Mouse (Mus musculus) embryonic facial prominence, embryonic 12.5 days (tissue): ENCODE results near the gene Wbp1l. TPM values are rescaled to one million over a fixed set of nuclear protein-coding genes. Genes with fewer than 3 reads are reported as not detected.

Experiments used
- ATAC-seq: fragments of 200-750 bp; cut with Nextera tagmentation; 2 replicates; pipeline ENCODE4 v1.8.0; 2017; ENCODE audit not compliant: insufficient number of reproducible peaks, insufficient read depth, low FRiP score, low TSS enrichment
- H3K27ac ChIP-seq: fragments of 300-500 bp; sonication (generic); 2 replicates; pipeline ENCODE4 v1.5.1; 2016; ENCODE audit warnings: mild to moderate bottlenecking
- H3K27me3 ChIP-seq: fragments of 300-500 bp; sonication (generic); 2 replicates; pipeline ENCODE4 v1.6.1; 2016; ENCODE audit warnings: mild to moderate bottlenecking, moderate library complexity
- H3K36me3 ChIP-seq: fragments of 300-500 bp; sonication (generic); 2 replicates; pipeline ENCODE4 v1.6.1; 2016; ENCODE audit warnings: mild to moderate bottlenecking
- H3K4me1 ChIP-seq: fragments of 300-500 bp; sonication (generic); 2 replicates; pipeline ENCODE4 v1.6.1; 2016
- H3K4me2 ChIP-seq: fragments of 300-500 bp; sonication (generic); replicated peaks from 2 replicates; pipeline ENCODE4 v1.6.1; 2016; ENCODE audit warnings: mild to moderate bottlenecking, moderate library complexity
- H3K4me3 ChIP-seq: fragments of 300-500 bp; sonication (generic); 2 replicates; pipeline ENCODE4 v1.5.1; 2016; ENCODE audit warnings: mild to moderate bottlenecking
- H3K9ac ChIP-seq: fragments of 300-500 bp; sonication (generic); 2 replicates; pipeline ENCODE4 v1.6.1; 2016; ENCODE audit warnings: mild to moderate bottlenecking, moderate library complexity
- H3K9me3 ChIP-seq: fragments of 300-500 bp; sonication (generic); 2 replicates; pipeline ENCODE4 v1.6.1; 2016; ENCODE audit warnings: mild to moderate bottlenecking, moderate library complexity
- WGBS: fragments of 180-500 bp; shearing (Covaris S2); methylation state at CpG from one replicate; pipeline ENCODE4 v1.1.7; 2016; 5-methylcytosine and 5-hydroxymethylcytosine counted together
- polyA plus RNA-seq: library from polyadenylated mRNA; unstranded; fragments of >200 nt; fragmentation: Nextera tagmentation; extraction: Ambion mirVana; gene quantifications from 2 replicates; pipeline ENCODE4 v1.2.1, GENCODE M21; 2016

The Wbp1l gene
- polyA plus RNA-seq, 1 experiment from 2014 or later, result 52.5 TPM

- no peaks in the 10 kb centered on the region for H3K9me3 ChIP-seq
- H3K36me3 ChIP-seq, result peaks cover 9% of the 10 kb centered on the region
- no peaks in the 10 kb centered on the region for H3K27me3 ChIP-seq
- peak overlapping the region; percentile 86 for H3K4me2 ChIP-seq
- H3K9ac ChIP-seq, result no peak overlapping the region
- peak overlapping the region; percentile 99 for H3K4me3 ChIP-seq
- no peak for ATAC-seq
- WGBS, result 76% methylated on average over 4 of the region's 4 CpGs
- H3K4me1 ChIP-seq, result peaks cover 13% of the 10 kb centered on the region
- no peak overlapping the region for H3K27ac ChIP-seq
Observed at GRCm38 (mm10) chr19:46600371-46600770, 1.5 kb downstream of the Wbp1l start.

GRCm38 (mm10) chr19:46601491-46601890, 2.6 kb downstream of the Wbp1l start:
- Histone ChIP-seq H3K9ac (no peak overlapping the region), H3K27me3 (no peaks in the 10 kb centered on the region), H3K9me3 (no peaks in the 10 kb centered on the region), H3K4me2 (no peak overlapping the region), H3K4me1 (peaks cover 13% of the 10 kb centered on the region), H3K4me3 (no peak overlapping the region), H3K36me3 (peaks cover 13% of the 10 kb centered on the region), H3K27ac (no peak overlapping the region)
- no peak for ATAC-seq
- WGBS, result 88% methylated on average over 14 of the region's 14 CpGs

GRCm38 (mm10) chr19:46602406-46602805, 3.5 kb downstream of the Wbp1l start:
- H3K9me3 ChIP-seq, result no peaks in the 10 kb centered on the region
- no peak overlapping the region for H3K9ac ChIP-seq
- no peak for ATAC-seq
- peaks cover 20% of the 10 kb centered on the region for H3K36me3 ChIP-seq
- no peak overlapping the region for H3K4me2 ChIP-seq
- peaks cover 13% of the 10 kb centered on the region for H3K4me1 ChIP-seq
- H3K27ac ChIP-seq, result no peak overlapping the region
- WGBS, result 96% methylated on average over 4 of the region's 4 CpGs
- H3K27me3 ChIP-seq, result no peaks in the 10 kb centered on the region
- no peak overlapping the region for H3K4me3 ChIP-seq

- Histone ChIP-seq H3K9me3 (no peaks in the 10 kb centered on the region), H3K27ac (no peak overlapping the region), H3K4me3 (no peak overlapping the region), H3K9ac (no peak overlapping the region), H3K4me2 (no peak overlapping the region), H3K4me1 (no peaks in the 10 kb centered on the region), H3K36me3 (peaks cover 37% of the 10 kb centered on the region), H3K27me3 (no peaks in the 10 kb centered on the region)
- ATAC-seq, result no peak
- 93% methylated on average over 13 of the region's 13 CpGs for WGBS
Observed at GRCm38 (mm10) chr19:46606718-46607117, 7.8 kb downstream of the Wbp1l start.

GRCm38 (mm10) chr19:46607424-46607823, 8.5 kb downstream of the Wbp1l start:
- H3K9ac ChIP-seq, result no peak overlapping the region
- no peak for ATAC-seq
- H3K27ac ChIP-seq, result no peak overlapping the region
- no peaks in the 10 kb centered on the region for H3K9me3 ChIP-seq
- 76% methylated on average over 7 of the region's 7 CpGs for WGBS
- no peak overlapping the region for H3K4me2 ChIP-seq
- no peaks in the 10 kb centered on the region for H3K4me1 ChIP-seq
- peaks cover 37% of the 10 kb centered on the region for H3K36me3 ChIP-seq
- no peaks in the 10 kb centered on the region for H3K27me3 ChIP-seq
- no peak overlapping the region for H3K4me3 ChIP-seq

- no peaks in the 10 kb centered on the region for H3K27me3 ChIP-seq
- H3K27ac ChIP-seq, result no peak overlapping the region
- 94% methylated on average over 7 of the region's 7 CpGs for WGBS
- no peak for ATAC-seq
- no peak overlapping the region for H3K4me3 ChIP-seq
- H3K4me1 ChIP-seq, result no peaks in the 10 kb centered on the region
- H3K4me2 ChIP-seq, result no peak overlapping the region
- H3K9me3 ChIP-seq, result no peaks in the 10 kb centered on the region
- H3K9ac ChIP-seq, result no peak overlapping the region
- peaks cover 39% of the 10 kb centered on the region for H3K36me3 ChIP-seq
Observed at GRCm38 (mm10) chr19:46608158-46608557, 9.3 kb downstream of the Wbp1l start.

GRCm38 (mm10) chr19:46616378-46616777, 17.5 kb downstream of the Wbp1l start:
- 74% methylated on average over 11 of the region's 11 CpGs for WGBS
- Histone ChIP-seq H3K4me1 (peaks cover 39% of the 10 kb centered on the region), H3K4me3 (no peak overlapping the region), H3K36me3 (peaks cover 21% of the 10 kb centered on the region; the same call in 1 of the 2 replicates), H3K9ac (no peak overlapping the region), H3K9me3 (no peaks in the 10 kb centered on the region), H3K4me2 (no peak overlapping the region), H3K27ac (no peak overlapping the region), H3K27me3 (no peaks in the 10 kb centered on the region)
- no peak for ATAC-seq

GRCm38 (mm10) chr19:46617361-46617760, 18.5 kb downstream of the Wbp1l start:
- peaks cover 49% of the 10 kb centered on the region for H3K4me1 ChIP-seq
- H3K27me3 ChIP-seq, result no peaks in the 10 kb centered on the region
- no peak overlapping the region for H3K4me2 ChIP-seq
- H3K4me3 ChIP-seq, result no peak overlapping the region
- ATAC-seq, result no peak
- 86% methylated on average over 8 of the region's 8 CpGs for WGBS
- peaks cover 21% of the 10 kb centered on the region; the same call in 1 of the 2 replicates for H3K36me3 ChIP-seq
- no peak overlapping the region for H3K27ac ChIP-seq
- H3K9ac ChIP-seq, result no peak overlapping the region
- H3K9me3 ChIP-seq, result no peaks in the 10 kb centered on the region

- WGBS, result 76% methylated on average over 9 of the region's 9 CpGs
- no peak for ATAC-seq
- Histone ChIP-seq H3K9me3 (no peaks in the 10 kb centered on the region), H3K4me1 (peaks cover 59% of the 10 kb centered on the region), H3K36me3 (peaks cover 17% of the 10 kb centered on the region; the same call in 1 of the 2 replicates), H3K4me2 (no peak overlapping the region), H3K27ac (peak overlapping the region; percentile 36; the same call in 1 of the 2 replicates), H3K9ac (no peak overlapping the region), H3K4me3 (no peak overlapping the region), H3K27me3 (no peaks in the 10 kb centered on the region)
Observed at GRCm38 (mm10) chr19:46618322-46618721, 19.4 kb downstream of the Wbp1l start.

GRCm38 (mm10) chr19:46619001-46619400, 20.1 kb downstream of the Wbp1l start:
- H3K9me3 ChIP-seq, result no peaks in the 10 kb centered on the region
- H3K4me1 ChIP-seq, result peaks cover 66% of the 10 kb centered on the region
- 0 out of 2 replicates have a peak, but pooled peaks cover 11% of the 10 kb centered on the region for H3K36me3 ChIP-seq
- H3K4me3 ChIP-seq, result no peak overlapping the region
- no peaks in the 10 kb centered on the region for H3K27me3 ChIP-seq
- no peak overlapping the region for H3K4me2 ChIP-seq
- peak overlapping the region; percentile 57; the same call in 1 of the 2 replicates for H3K27ac ChIP-seq
- no peak for ATAC-seq
- H3K9ac ChIP-seq, result no peak overlapping the region
- 65% methylated on average over 19 of the region's 19 CpGs for WGBS

GRCm38 (mm10) chr19:46619518-46619917, 20.6 kb downstream of the Wbp1l start:
- Histone ChIP-seq H3K27ac (no peak overlapping the region; the same call in 1 of the 2 replicates), H3K4me1 (peaks cover 71% of the 10 kb centered on the region), H3K4me2 (no peak overlapping the region)

GRCm38 (mm10) chr19:46620016-46620808, 21.3 kb downstream of the Wbp1l start:
- 66% methylated on average over 14 of the region's 14 CpGs for WGBS
- H3K4me2 ChIP-seq, result no peak overlapping the region

More at GRCm38 (mm10) chr19:46619518-46619917, 20.6 kb downstream of the Wbp1l start:
- Histone ChIP-seq H3K9me3 (no peaks in the 10 kb centered on the region), H3K36me3 (0 out of 2 replicates have a peak, but pooled peaks cover 6% of the 10 kb centered on the region), H3K9ac (no peak overlapping the region), H3K27me3 (no peaks in the 10 kb centered on the region), H3K4me3 (no peak overlapping the region)
- 93% methylated on average over 6 of the region's 6 CpGs for WGBS
- no peak for ATAC-seq

More at GRCm38 (mm10) chr19:46620016-46620808, 21.3 kb downstream of the Wbp1l start:
- Histone ChIP-seq H3K36me3 (peaks cover 9% of the 10 kb centered on the region), H3K9ac (no peak overlapping the region), H3K4me3 (no peak overlapping the region), H3K27ac (peak overlapping the region; percentile 54; the same call in 1 of the 2 replicates), H3K9me3 (no peaks in the 10 kb centered on the region), H3K27me3 (no peaks in the 10 kb centered on the region), H3K4me1 (peaks cover 74% of the 10 kb centered on the region)
- ATAC-seq, result no peak
